ENCODE assay signal across 15 mouse cellular contexts in genomic region chr6:43885992-43886391, GRCm38 (mm10).
"Had no signal": no experiment of that assay in that cellular context is flagged by ENCODE, and none has a peak within 500 bp of the region (broad histone marks: within the 10 kb centered on the region; RNA-seq: fewer than 3 reads in every experiment).

No protein-coding gene starts in this region.

- H3K4me1 ChIP-seq: lung, embryonic 15.5 days; megakaryocyte, embryonic 14.5 days; midbrain, embryonic 13.5 days; midbrain, embryonic 15.5 days; neural tube, embryonic 12.5 days; stomach, embryonic 15.5 days had no signal

- H3K4me2 ChIP-seq: lung, embryonic 15.5 days; midbrain, embryonic 11.5 days; midbrain, embryonic 13.5 days; midbrain, embryonic 15.5 days; neural tube, embryonic 12.5 days; stomach, embryonic 15.5 days had no signal

- H3K9me3 ChIP-seq: lung, embryonic 15.5 days; midbrain, embryonic 13.5 days; midbrain, embryonic 15.5 days; neural tube, embryonic 12.5 days; stomach, embryonic 15.5 days had no signal

- DNase-seq: liver, postnatal 0 days; lung, postnatal 10 days; right cerebral cortex, postnatal 14 days; thymus, adult 2 months; thymus, postnatal 25 days; thymus, postnatal 4 days had no signal

- ATAC-seq: liver, postnatal 0 days; midbrain, embryonic 13.5 days; midbrain, embryonic 15.5 days had no signal

- H3K27ac ChIP-seq: lung, embryonic 15.5 days; macrophage; midbrain, embryonic 13.5 days; midbrain, embryonic 15.5 days; neural tube, embryonic 12.5 days; stomach, embryonic 15.5 days; stomach, postnatal 0 days had no signal

- H3K4me3 ChIP-seq: lung, embryonic 15.5 days; megakaryocyte, embryonic 14.5 days; midbrain, embryonic 13.5 days; midbrain, embryonic 15.5 days; neural tube, embryonic 12.5 days; stomach, embryonic 15.5 days had no signal

- H3K9ac ChIP-seq: liver, postnatal 0 days; lung, embryonic 15.5 days; midbrain, embryonic 13.5 days; midbrain, embryonic 15.5 days; neural tube, embryonic 12.5 days; stomach, embryonic 15.5 days had no signal

- H3K36me3 ChIP-seq: lung, embryonic 15.5 days; midbrain, embryonic 13.5 days; midbrain, embryonic 15.5 days; neural tube, embryonic 12.5 days; stomach, embryonic 15.5 days had no signal

- H3K27me3 ChIP-seq: lung, embryonic 15.5 days; megakaryocyte, embryonic 14.5 days; midbrain, embryonic 13.5 days; midbrain, embryonic 15.5 days; neural tube, embryonic 12.5 days; stomach, embryonic 15.5 days had no signal
